Mouse (Mus musculus) embryonic fibroblast, embryonic 13.5 days (primary cell): ENCODE measurements around the gene BC017158.

ENCODE experiments used
- CTCF ChIP-seq: IDR thresholded peaks from 2 replicates; pipeline ENCODE4 v1.5.1; 2011; ENCODE audit warnings: mild to moderate bottlenecking, control low read depth, low read length, moderate library complexity, borderline replicate concordance; ENCODE audit not compliant: insufficient read depth
- POLR2A ChIP-seq: IDR thresholded peaks from 2 replicates; pipeline ENCODE4 v1.6.1; 2011; ENCODE audit warnings: low read depth, mild to moderate bottlenecking, control low read depth, low read length, moderate library complexity

DNA sequence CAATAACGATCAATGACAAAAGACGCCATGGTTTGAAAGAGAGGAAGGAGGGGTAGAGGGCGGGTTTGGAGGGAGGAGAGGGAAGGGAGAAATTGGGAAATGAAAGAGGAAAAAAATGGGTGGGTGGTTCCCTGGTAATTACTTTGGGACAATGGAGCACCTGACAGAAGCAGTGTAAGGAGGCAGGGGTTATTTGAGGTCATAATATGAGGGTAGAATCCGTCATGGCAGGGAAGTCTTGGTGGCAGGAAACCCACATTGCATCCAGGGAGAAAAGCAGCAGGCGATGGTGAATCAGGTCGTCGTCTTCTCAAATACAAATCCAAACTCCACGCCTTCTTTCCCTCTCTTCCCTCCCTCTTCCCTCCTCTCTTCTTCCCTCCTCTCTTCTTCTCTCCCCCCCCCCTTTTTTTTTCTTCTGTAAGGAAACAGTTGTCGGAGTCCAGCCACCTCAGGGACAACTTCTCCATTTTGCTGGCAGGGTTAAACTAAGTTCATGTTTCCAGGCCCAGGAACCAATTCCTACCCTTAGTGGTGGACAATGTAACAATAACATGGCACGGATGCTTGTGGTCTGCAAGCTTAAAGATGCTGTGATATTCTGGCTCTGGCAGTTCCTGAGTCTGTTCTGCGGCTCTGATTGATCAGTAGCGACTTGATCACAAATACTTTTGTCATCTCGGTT lies 14.5 kb upstream of the BC017158 start:
- TF ChIP-seq CTCF = no peak
- TF ChIP-seq POLR2A = no peak
